Comparison of ENCODE assay signal across 8 mouse cellular contexts in the genomic region with DNA sequence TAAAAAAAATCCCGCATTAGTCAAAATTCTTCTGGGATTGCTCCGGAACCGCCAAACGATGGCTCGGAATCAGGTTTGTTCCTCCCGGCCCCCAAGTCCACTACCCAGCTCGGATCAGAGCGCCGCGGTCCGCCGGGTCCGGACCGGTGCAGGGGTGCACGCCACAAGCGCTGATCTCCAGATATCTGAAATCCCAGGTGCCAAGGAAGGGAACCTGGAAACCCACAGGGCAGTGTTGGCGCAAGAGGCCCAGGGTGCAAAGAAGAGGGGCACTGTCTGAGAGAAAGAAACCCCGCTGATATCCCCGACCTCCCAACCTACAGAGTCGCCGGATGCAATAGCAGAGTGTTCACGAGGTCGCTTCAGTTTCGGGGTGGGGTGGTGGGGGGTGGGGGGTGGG. TPM values are rescaled to one million over a fixed set of nuclear protein-coding genes. Genes with fewer than 3 reads are reported as not detected.
A peak's percentile ranks its signal among the peaks of the same experiment; 100 is the strongest.
DNase-seq lines count a peak whose midpoint lies in the region; ATAC-seq and TF ChIP-seq lines count a peak whose summit lies in the region.

No protein-coding gene starts in this region.

- no peak for DNase-seq in liver, adult 2 months (ENCODE audit: extremely low read depth, low read depth, low spot score)
- DNase-seq in liver = no peak
- no peak for DNase-seq in embryonic facial prominence, embryonic 14.5 days (ENCODE audit: low spot score)
- no peak for DNase-seq in intestine, embryonic 14.5 days (ENCODE audit: low spot score)
- no peak for DNase-seq in thymus, postnatal 10 days (ENCODE audit: low spot score in 2 of 2)

- H3K27me3 ChIP-seq in liver, adult 2 months (ENCODE audit: control insufficient read depth, insufficient read depth, low read length) = no peaks in the 10 kb centered on the region
- no peaks in the 10 kb centered on the region for H3K27me3 ChIP-seq in embryonic facial prominence, embryonic 14.5 days (replicated peaks; ENCODE audit: control insufficient read depth, insufficient read depth, low read length)
- no peaks in the 10 kb centered on the region for H3K27me3 ChIP-seq in intestine, embryonic 14.5 days (replicated peaks; ENCODE audit: control insufficient read depth, insufficient read depth, low read length)
- no peaks in the 10 kb centered on the region for H3K27me3 ChIP-seq in myocyte (ENCODE audit: control insufficient read depth, insufficient read depth, insufficient read length)

- ATAC-seq in embryonic facial prominence, embryonic 14.5 days (ENCODE audit: low read depth) = no peak
- no peak for ATAC-seq in intestine, embryonic 14.5 days (replicated peaks; ENCODE audit: low FRiP score, low TSS enrichment, low read depth)
- no peak for ATAC-seq in megakaryocyte-erythroid progenitor cell, adult 5-6 weeks (replicated peaks; ENCODE audit: low FRiP score, low TSS enrichment, poor library complexity, severe bottlenecking)
- no peak for ATAC-seq in granulocyte monocyte progenitor cell, adult 5-6 weeks (replicated peaks; ENCODE audit: poor library complexity, severe bottlenecking)

- TF ChIP-seq POLR2A in liver, adult 2 months (IDR thresholded peaks at IDR 0.05; ENCODE audit: extremely low read depth, insufficient read depth, low read length) = no peak
- TF ChIP-seq POLR2A in myocyte (IDR thresholded peaks at IDR 0.05; ENCODE audit: insufficient read length, low read depth) = no peak

- H3K4me2 ChIP-seq in embryonic facial prominence, embryonic 14.5 days (ENCODE audit: low read depth, low read length) = peak overlapping the region; percentile 91
- peak overlapping the region; percentile 93 for H3K4me2 ChIP-seq in intestine, embryonic 14.5 days (ENCODE audit: low read length)
- H3K4me2 ChIP-seq in myocyte (ENCODE audit: low read depth) = peak overlapping the region; percentile 82

- H3K4me1 ChIP-seq in liver, adult 2 months (ENCODE audit: control insufficient read depth, insufficient read depth, low read length) = peaks cover 12% of the 10 kb centered on the region
- peaks cover 21% of the 10 kb centered on the region for H3K4me1 ChIP-seq in embryonic facial prominence, embryonic 14.5 days (ENCODE audit: control insufficient read depth, insufficient read depth, low read length)
- H3K4me1 ChIP-seq in intestine, embryonic 14.5 days (replicated peaks; ENCODE audit: control insufficient read depth, insufficient read depth, low read length) = peaks cover 58% of the 10 kb centered on the region

- no peak overlapping the region for H3K9ac ChIP-seq in liver, adult 2 months (ENCODE audit: low read depth, low read length)
- H3K9ac ChIP-seq in embryonic facial prominence, embryonic 14.5 days (ENCODE audit: low read depth, low read length) = peak overlapping the region; percentile 86
- peak overlapping the region; percentile 95 for H3K9ac ChIP-seq in intestine, embryonic 14.5 days (ENCODE audit: low read length)

- no peaks in the 10 kb centered on the region for H3K9me3 ChIP-seq in embryonic facial prominence, embryonic 14.5 days (ENCODE audit: control insufficient read depth, low read length)
- H3K9me3 ChIP-seq in intestine, embryonic 14.5 days (ENCODE audit: control insufficient read depth, low read length) = no peaks in the 10 kb centered on the region

- no peaks in the 10 kb centered on the region for H3K36me3 ChIP-seq in liver, adult 2 months (ENCODE audit: control insufficient read depth, insufficient read depth, low read length)
- 0 out of 2 replicates have a peak, but pooled peaks cover 9% of the 10 kb centered on the region for H3K36me3 ChIP-seq in embryonic facial prominence, embryonic 14.5 days (ENCODE audit: control insufficient read depth, insufficient read depth, low read length)
- peaks cover 15% of the 10 kb centered on the region; the same call in 1 of the 2 replicates for H3K36me3 ChIP-seq in intestine, embryonic 14.5 days (ENCODE audit: control insufficient read depth, insufficient read depth, low read length)
- no peaks in the 10 kb centered on the region for H3K36me3 ChIP-seq in myocyte (ENCODE audit: control insufficient read depth, insufficient read depth)

- peak overlapping the region; percentile 45; the same call in 1 of the 2 replicates for H3K4me3 ChIP-seq in liver, adult 2 months (ENCODE audit: insufficient read depth, low read depth, low read length)
- H3K4me3 ChIP-seq in embryonic facial prominence, embryonic 14.5 days (ENCODE audit: low read depth, low read length) = peak overlapping the region; percentile 79
- peak overlapping the region; percentile 77 for H3K4me3 ChIP-seq in intestine, embryonic 14.5 days (ENCODE audit: low read depth, low read length)
- H3K4me3 ChIP-seq in myocyte = peak overlapping the region; percentile 66

- no peak overlapping the region for H3K27ac ChIP-seq in liver, adult 2 months (replicated peaks; ENCODE audit: insufficient read depth, low read depth, low read length)
- no peak overlapping the region for H3K27ac ChIP-seq in embryonic facial prominence, embryonic 14.5 days (replicated peaks; ENCODE audit: low read depth, low read length)
- H3K27ac ChIP-seq in intestine, embryonic 14.5 days (ENCODE audit: low read depth) = no peak overlapping the region; the same call in 1 of the 2 replicates

- 8% methylated on average over 24 of the region's 24 CpGs for WGBS in liver, adult 2 months
- under 1% methylated on average over 16 of the region's 24 CpGs for WGBS in embryonic facial prominence, embryonic 14.5 days
- 2% methylated on average over 21 of the region's 24 CpGs for WGBS in intestine, embryonic 14.5 days

- TF ChIP-seq CTCF in liver, adult 2 months (IDR thresholded peaks at IDR 0.05; ENCODE audit: low read depth, low read length) = no peak

- H3K79me2 ChIP-seq in liver, adult 2 months (ENCODE audit: control insufficient read depth, insufficient read depth, low read length) = peaks cover 10% of the 10 kb centered on the region; the same call in 1 of the 2 replicates
- H3K79me2 ChIP-seq in myocyte (ENCODE audit: control insufficient read depth, insufficient read depth) = peaks cover 45% of the 10 kb centered on the region

- H3ac ChIP-seq in myocyte (ENCODE audit: control insufficient read depth, insufficient read length) = peak overlapping the region; percentile 91

TF ChIP-seq in myocyte, 11 proteins besides CTCF, POLR2A, EP300 and RAD21:
- TF ChIP-seq USF1 (IDR thresholded peaks at IDR 0.05; ENCODE audit: low read depth) = no peak
- no peak for TF ChIP-seq CEBPB (IDR thresholded peaks at IDR 0.05; ENCODE audit: insufficient read depth, poor library complexity, severe bottlenecking)
- TF ChIP-seq SRF (IDR thresholded peaks at IDR 0.05; ENCODE audit: control insufficient read depth, insufficient read length, low read depth) = no peak
- no peak for TF ChIP-seq POLR2AphosphoS2 (IDR thresholded peaks at IDR 0.05; ENCODE audit: insufficient read length, low read depth)

RNA-seq across cellular contexts. Expression of gene Foxp4, which starts 1.9 kb away (rescaled TPM):
- 2.0 and 4.1 TPM in 2 replicates for total RNA-seq in liver, adult 2 months (2014; rRNA removed)
- polyA plus RNA-seq in liver, adult 2 months (2012; rRNA removed) = 18.5 and 24.6 TPM in 2 replicates
- 21.0 and 22.7 TPM in 2 replicates for polyA plus RNA-seq in embryonic facial prominence, embryonic 14.5 days (2014; fragmentation: Nextera tagmentation; extraction: Ambion mirVana)
- 30.3 and 32.4 TPM in 2 replicates for polyA plus RNA-seq in intestine, embryonic 14.5 days (2014; fragmentation: Nextera tagmentation; extraction: Ambion mirVana)
- polyA plus RNA-seq in myocyte (2012; fragmentation: generic; extraction: Trizol) = 24.7 TPM
- total RNA-seq in megakaryocyte-erythroid progenitor cell, adult 5-6 weeks (2014; fragmentation: Nextera tagmentation) = 10.4 and 23.6 TPM in 2 replicates
- total RNA-seq in megakaryocyte-erythroid progenitor cell, adult 5-6 weeks (2017) = 0.66 and 2.0 TPM in 2 replicates
- total RNA-seq in granulocyte monocyte progenitor cell, adult 5-6 weeks (2014; fragmentation: Nextera tagmentation) = 16.9 and 29.3 TPM in 2 replicates
- 3.4 and 4.0 TPM in 2 replicates for total RNA-seq in granulocyte monocyte progenitor cell, adult 5-6 weeks (2017)
